Mouse (Mus musculus): ENCODE data around the gene Adh6a.
"Not testable (repeated sequence)": the region's sequence is repeated elsewhere in the genome, so short reads cannot be mapped to it uniquely, and the experiment has no call there.

Gene Adh6a

GRCm38 (mm10) chr3:138325001-138325400 is 11.9 kb downstream of the Adh6a start:
- no peak for DNase-seq (ENCODE audit: low spot score in 2 of 2)

- no peak for DNase-seq (ENCODE audit: low spot score in 2 of 2)
These were observed 12.4 kb downstream of the Adh6a start for GRCm38 (mm10) chr3:138325466-138325865.

- no peak for DNase-seq (ENCODE audit: low spot score in 2 of 2)
These were observed 20.8 kb downstream of the Adh6a start for GRCm38 (mm10) chr3:138333910-138334309.

- no peak for DNase-seq (ENCODE audit: low spot score in 2 of 2)
These were observed 21.2 kb downstream of the Adh6a start for GRCm38 (mm10) chr3:138334320-138334719.

- no peak for DNase-seq (ENCODE audit: low spot score in 2 of 2)
These were observed 22.5 kb downstream of the Adh6a start for GRCm38 (mm10) chr3:138335566-138335965.

- DNase-seq (ENCODE audit: low spot score in 2 of 2): no peak
These were observed 23.1 kb downstream of the Adh6a start for GRCm38 (mm10) chr3:138336104-138336754.

GRCm38 (mm10) chr3:138341471-138341870 is 28.4 kb downstream of the Adh6a start, which contains the start of gene Adh6b:
TSS of gene Adh6b (plus strand) at chr3:138341775.
- no peak for DNase-seq (ENCODE audit: low spot score in 2 of 2)

- no peak for DNase-seq (ENCODE audit: low spot score in 2 of 2)
These were observed 34.0 kb downstream of the Adh6a start for GRCm38 (mm10) chr3:138347041-138347440.

- no peak for DNase-seq (ENCODE audit: low spot score in 2 of 2)
These were observed 39.1 kb downstream of the Adh6a start for GRCm38 (mm10) chr3:138352012-138352809.

GRCm38 (mm10) chr3:138358856-138359255 is 45.8 kb downstream of the Adh6a start:
- no peak for DNase-seq (ENCODE audit: low spot score in 2 of 2)

- DNase-seq (ENCODE audit: low spot score in 2 of 2): no peak
These were observed 47.6 kb downstream of the Adh6a start for GRCm38 (mm10) chr3:138360721-138361120.

GRCm38 (mm10) chr3:138362920-138363319 is 49.8 kb downstream of the Adh6a start:
- no peak for DNase-seq (ENCODE audit: low spot score in 2 of 2)

GRCm38 (mm10) chr3:138366181-138366580 is 53.1 kb downstream of the Adh6a start:
- no peak for DNase-seq (ENCODE audit: low spot score in 2 of 2)

- no peak for DNase-seq (ENCODE audit: low spot score in 2 of 2)
These were observed 56.5 kb downstream of the Adh6a start for GRCm38 (mm10) chr3:138369546-138369945.

- not testable (repeated sequence) for DNase-seq (ENCODE audit: low spot score in 2 of 2)
These were observed 57.2 kb downstream of the Adh6a start for GRCm38 (mm10) chr3:138370289-138370688.

- no peak for DNase-seq (ENCODE audit: low spot score in 2 of 2)
These were observed 60.8 kb downstream of the Adh6a start for GRCm38 (mm10) chr3:138373920-138374319.

GRCm38 (mm10) chr3:138375148-138375547 is 62.1 kb downstream of the Adh6a start:
- DNase-seq (ENCODE audit: low spot score in 2 of 2): no peak
